Mouse (Mus musculus) left cerebral cortex, adult 8-10 months (tissue): ENCODE measurements around the gene Mpnd. TPM values are rescaled to one million over a fixed set of nuclear protein-coding genes. Genes with fewer than 3 reads are reported as not detected.
A peak's percentile ranks its signal among the peaks of the same experiment; 100 is the strongest.

ENCODE experiments used
- DNase-seq, 2 experiments: peaks; one replicate each; pipeline ENCODE4 v3.0.0; 2022; ENCODE audit warnings: low spot score in 2 of 2
- total RNA-seq, 4 experiments: library from RNA; stranded (reverse); gene quantifications; 2 replicates each; pipeline ENCODE4 v1.2.4; 2022

Mpnd gene
- total RNA-seq, 4 experiments from 2014 or later = 107 to 123 (median 117) TPM

DNA sequence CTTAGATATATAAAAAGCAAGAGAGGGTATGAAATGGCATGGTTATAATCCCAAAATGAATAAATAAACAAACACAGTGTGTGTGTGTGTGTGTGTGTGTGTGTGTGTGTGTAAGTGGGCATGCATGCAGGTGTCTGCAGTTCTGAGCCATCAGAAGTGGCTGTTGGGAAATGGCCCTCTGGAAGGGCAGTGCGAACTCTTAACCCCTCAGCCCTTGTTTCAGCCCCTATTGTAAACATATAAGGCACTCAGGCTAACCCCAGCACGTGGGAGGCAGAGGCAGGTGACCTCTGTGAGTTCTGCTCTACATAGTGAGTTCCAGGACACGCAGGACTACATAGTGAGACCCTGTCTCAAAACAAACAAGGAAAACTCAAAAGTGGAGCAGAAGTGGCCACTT lies 28.2 kb upstream of the Mpnd start:
- DNase-seq = no peak

- DNase-seq = peak; percentile 65 to 80
Observed at GRCm38 (mm10) chr17:55986030-55986961, 19.2 kb upstream of the Mpnd start, which contains the start of gene Fsd1. Fsd1 (plus strand) TSS chr17:55986509.

DNA sequence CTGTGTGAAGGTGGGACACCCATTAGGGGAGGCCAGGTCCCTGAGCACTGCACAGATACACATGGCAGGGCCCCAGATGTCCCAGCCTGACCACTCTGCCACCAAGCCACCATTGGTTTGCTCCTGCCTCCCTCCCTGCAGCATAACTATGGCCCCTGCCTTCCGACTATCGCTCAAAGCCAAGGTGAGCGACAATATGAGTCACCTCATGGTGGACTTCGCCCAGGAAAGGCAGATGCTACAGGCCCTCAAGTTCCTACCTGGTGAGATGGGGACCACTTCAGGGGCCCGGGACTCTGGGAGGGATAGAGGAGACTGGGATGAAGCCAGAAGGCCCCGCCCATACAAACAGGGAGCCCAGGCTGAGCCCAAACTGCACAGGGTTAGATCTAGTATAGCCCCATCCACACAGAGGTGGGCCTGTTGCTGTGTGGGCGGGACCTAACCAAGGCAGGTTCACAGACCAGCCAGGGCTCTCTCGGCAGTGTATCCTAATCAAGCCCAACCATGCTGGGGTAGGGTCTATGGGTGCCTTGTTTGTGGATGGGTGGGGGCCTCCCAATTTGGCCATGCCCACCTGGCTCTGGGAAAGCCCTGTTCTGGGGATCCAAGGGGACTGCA lies 15.1 kb upstream of the Mpnd start:
- DNase-seq = no peak

- DNase-seq = no peak
Observed at GRCm38 (mm10) chr17:55996007-55996406, 9.5 kb upstream of the Mpnd start.

DNA sequence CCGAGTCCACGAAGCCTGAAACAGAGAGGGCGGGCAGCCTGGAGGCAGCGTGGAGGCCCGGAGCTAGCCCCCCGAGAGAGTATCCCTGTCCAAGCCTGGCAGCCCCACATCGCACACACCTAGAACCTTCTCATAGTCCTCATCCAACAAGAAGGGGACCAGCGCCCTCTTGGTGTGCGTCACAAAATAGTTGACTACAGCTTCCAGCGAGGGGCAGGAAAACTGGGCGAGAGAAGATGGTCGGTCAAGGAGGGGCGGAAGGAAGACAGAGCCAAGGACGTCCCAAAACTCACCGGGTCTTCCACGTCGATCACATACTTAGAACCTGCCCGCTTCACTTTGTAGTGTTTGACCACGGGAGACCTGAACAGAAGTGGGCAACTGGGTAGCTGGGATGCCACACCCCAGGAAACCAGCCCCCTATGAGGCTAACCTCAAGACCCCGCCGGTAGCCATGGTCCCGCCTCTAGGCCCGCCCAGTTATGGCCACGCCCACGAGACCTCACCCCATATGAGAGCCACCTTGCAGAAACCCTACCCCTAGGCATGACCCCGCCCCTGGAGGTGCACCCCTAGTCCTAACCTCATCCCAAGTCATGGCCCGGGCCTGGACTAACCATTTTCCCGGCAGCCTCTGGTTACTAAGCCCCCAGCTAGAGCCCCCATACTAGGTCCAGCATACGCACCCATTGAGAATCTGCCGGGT lies 5.6 kb upstream of the Mpnd start:
- no peak for DNase-seq

- no peak for DNase-seq
Observed at GRCm38 (mm10) chr17:56003000-56003399, 2.5 kb upstream of the Mpnd start.

DNA sequence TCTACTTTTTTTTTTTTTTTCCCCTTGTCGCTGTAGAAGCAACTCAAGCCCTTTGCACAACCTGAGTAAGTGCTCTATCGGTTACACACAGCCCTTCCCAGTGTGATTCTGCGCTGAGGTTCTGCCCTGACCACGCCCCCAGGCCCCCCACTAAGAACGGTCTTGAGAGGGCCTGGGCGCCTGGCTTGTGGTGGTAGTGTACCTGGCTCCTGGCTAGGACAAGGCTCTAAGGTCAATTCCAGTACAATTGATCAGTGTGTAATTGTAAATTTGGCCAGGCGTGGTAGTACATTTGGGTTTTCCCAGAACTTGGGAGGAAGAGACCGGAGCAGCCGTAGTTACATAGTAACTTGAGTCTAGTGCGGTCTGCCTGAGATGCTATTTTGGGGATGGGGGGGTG lies 1.4 kb downstream of the Mpnd start:
- no peak for DNase-seq

DNA sequence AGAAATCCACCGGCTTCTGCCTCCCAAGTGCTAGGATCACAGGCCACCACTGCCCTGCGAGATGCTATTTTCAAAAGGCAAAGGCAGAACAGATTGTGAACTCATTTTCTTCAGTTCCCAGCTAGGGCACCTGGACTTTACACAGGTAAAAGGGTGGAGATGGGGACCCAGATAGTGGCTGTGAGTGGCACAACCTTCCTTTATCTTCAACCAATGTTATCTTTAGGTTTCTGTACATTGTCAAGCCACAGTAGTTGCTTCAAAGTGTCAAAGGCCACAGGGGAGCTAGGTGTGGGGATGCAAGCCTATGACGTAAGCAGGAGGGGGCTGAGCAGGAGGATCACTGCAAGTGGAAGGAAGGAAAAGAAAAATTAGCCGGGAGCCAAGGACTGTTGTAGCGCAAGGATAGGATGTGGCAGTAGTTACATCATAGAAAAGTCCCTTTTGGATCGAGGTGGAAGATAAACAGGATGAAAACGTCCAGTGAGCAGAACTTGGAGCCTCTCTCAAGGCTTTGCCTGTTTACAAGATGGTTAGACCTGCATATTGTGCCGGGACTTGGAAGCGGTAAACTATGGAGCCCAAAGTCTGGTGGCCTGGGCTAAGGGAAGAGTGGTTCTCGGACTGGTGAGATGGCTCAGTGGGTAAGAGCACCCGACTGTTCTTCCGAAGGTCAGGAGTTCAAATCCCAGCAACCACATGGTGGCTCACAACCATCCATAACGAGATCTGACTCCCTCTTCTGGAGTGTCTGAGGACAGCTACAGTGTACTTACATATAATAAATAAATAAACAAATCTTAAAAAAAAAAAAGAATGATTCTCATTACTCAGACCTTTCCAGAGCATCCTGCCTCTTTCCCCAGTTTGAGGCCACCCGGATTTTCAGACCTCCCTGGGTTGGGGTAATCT lies 2.2 kb downstream of the Mpnd start:
- no peak for DNase-seq

- peak; percentile 73 to 95 for DNase-seq
Observed at GRCm38 (mm10) chr17:56008356-56009087, 3.0 kb downstream of the Mpnd start.

- DNase-seq = peak; percentile 81 to 92
Observed at GRCm38 (mm10) chr17:56009088-56009961, 3.8 kb downstream of the Mpnd start.

GRCm38 (mm10) chr17:56009962-56010240 lies 4.4 kb downstream of the Mpnd start:
- no peak for DNase-seq

DNA sequence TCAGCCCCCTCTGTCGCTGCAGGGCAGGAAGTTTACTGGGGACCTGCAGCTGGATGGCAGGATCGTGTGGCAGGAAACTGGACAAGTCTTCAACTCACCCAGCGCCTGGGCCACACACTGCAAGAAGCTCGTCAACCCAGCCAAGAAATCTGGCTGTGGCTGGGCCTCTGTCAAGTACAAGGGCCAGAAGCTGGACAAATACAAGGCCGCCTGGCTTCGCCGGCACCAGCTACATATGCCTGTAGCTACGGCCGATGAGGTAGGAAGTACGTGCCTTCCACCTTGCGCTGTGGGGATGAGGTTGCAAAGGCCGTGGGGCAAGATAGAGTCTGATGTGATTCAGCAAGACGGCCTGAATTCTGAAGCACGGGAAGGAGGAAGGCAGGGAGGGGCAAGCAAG lies 4.7 kb downstream of the Mpnd start:
- DNase-seq = no peak

DNA sequence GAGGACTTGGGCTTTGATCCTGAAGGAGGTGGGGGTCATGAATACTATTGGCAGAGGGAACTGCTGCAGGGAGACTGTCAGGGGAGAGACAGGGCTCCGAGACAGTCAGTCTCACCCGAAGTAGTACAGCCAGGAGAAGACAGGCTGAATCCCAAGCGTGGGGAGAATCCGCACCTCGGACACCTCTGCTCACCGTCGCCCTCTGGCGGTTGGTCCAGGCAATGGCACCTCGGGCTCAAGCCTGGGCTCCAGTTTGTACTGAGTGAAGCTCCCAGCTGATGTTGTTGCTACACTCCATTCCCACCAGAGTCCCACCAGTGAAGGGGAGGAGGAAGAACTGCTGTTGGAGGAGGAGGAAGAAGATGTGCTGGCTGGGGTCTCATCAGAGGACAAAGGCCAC lies 5.2 kb downstream of the Mpnd start:
- DNase-seq = no peak

DNA sequence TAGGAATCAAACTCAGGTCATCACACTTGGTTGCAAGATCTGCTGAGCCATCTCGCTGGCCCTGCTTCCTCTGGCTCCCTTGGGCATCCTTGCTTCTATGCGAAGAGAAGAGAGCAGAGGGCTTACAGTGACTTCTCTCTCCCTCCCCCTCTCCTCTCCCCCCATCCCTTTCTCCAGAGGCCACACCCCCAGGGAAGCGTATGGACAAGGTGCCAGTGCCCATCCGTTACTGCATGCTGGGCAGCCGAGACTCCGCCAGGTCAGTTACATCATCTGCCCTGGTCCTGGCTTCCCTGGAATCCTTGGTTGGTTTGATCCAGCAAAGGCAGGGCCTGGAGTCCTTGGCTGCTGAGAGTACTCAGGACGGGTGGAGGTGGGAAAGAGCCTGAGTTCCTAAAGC lies 5.9 kb downstream of the Mpnd start:
- DNase-seq = no peak

- DNase-seq = no peak
Observed at GRCm38 (mm10) chr17:56015293-56015692, 9.8 kb downstream of the Mpnd start.

DNA sequence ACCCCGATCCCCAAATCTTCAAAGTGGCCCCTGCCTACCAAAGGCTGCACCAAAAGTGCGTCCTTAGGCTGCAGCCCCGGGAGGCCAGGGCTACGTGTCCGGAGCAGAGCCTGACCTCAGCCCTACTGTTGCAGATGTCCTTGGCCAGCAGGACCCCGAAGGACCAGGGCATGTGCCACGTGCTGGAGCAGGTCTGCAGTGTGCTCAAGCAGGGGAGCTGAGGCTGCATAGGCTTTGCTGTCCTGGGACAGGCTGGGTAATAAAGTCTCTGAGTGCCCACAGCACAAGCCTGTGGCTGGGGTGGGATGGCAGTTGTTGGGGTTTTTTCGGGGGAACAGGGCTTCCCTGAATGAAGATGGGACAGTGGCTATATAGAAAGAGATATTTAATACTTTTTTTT lies 10.9 kb downstream of the Mpnd start:
- no peak for DNase-seq

GRCm38 (mm10) chr17:56016793-56017785 lies 11.6 kb downstream of the Mpnd start:
- no peak for DNase-seq

GRCm38 (mm10) chr17:56017848-56018247 lies 12.3 kb downstream of the Mpnd start:
- no peak for DNase-seq
